Mouse (Mus musculus) olfactory bulb, adult 2 months (tissue): ENCODE data around the gene Olfr718-ps1.
"Not testable (repeated sequence)": the region's sequence is repeated elsewhere in the genome, so short reads cannot be mapped to it uniquely, and the experiment has no call there.

Experiments used
- CTCF ChIP-seq: fragments of 200-500 bp; IDR thresholded peaks from 2 replicates; pipeline ENCODE4 v1.5.1; 2012; ENCODE audit warnings: low read depth, mild to moderate bottlenecking, low read length, moderate library complexity; ENCODE audit not compliant: insufficient read depth
- POLR2A ChIP-seq: fragments of 200-500 bp; IDR thresholded peaks from 2 replicates; pipeline ENCODE4 v1.6.1; 2012; ENCODE audit warnings: mild to moderate bottlenecking, low read depth, low read length, moderate library complexity; ENCODE audit not compliant: insufficient read depth

DNA sequence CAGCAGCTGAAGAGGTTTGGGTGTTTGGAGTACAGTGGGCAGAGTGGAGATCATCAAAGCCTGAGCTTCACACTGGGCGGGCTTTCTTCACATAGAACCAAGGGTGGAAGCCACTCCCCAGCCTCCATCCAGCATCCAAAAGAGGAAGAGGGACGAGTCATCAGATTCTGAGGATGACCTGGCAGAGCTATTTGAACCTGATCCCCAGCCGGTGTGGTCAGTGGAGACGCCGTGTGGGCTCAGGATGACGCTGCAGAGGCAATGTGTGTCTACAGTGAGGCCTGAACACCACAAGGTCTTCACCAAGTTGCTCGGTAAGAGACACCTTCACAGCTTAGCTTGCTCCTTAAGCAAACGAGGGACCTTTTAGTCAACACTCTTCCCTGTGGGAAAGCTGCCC, 47.4 kb upstream of the Olfr718-ps1 start:
- TF ChIP-seq CTCF, POLR2A: not testable (repeated sequence)
